Mouse (Mus musculus): ENCODE data around the gene Ifnk. TPM values are rescaled to one million over a fixed set of nuclear protein-coding genes. Genes with fewer than 3 reads are reported as not detected.

Ifnk gene
- polyA plus RNA-seq (2014; fragmentation: Nextera tagmentation; extraction: Ambion mirVana), result 0.36 TPM in 1 of 2 replicates, not detected in the other

DNA sequence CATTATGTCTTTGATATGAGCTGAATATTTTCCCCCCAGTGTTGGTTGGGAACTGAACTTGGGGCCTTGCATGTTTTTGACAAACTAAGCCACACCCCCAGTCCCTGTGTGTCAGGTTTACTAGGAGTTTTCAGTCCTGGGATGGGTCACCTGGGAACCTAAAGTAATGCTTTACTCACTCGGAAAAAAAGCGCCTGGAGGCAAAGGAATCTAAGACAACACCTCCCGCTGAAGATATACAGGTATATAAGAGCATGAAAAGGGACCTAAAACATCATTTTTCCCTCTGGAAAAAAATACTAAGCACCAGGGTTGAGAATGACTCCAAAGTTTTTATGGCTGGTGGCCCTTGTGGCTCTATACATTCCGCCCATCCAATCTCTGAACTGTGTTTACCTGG, at the start of gene Ifnk:
TSS of gene Ifnk (plus strand) at position 301 of the 400 bp plus-strand sequence.
- Histone ChIP-seq H3K36me3 (replicated peaks; ENCODE audit: control insufficient read depth, insufficient read depth, low read depth, low read length) (no peaks in the 10 kb centered on the region), H3K4me3 (ENCODE audit: low read depth, low read length) (no peak within 1 kb of the TSS), H3K4me2 (ENCODE audit: low read depth, low read length) (no peak within 1 kb of the TSS), H3K9me3 (replicated peaks; ENCODE audit: control insufficient read depth, low read length) (no peaks in the 10 kb centered on the region), H3K9ac (replicated peaks; ENCODE audit: low read length) (no peak within 1 kb of the TSS), H3K27ac (replicated peaks; ENCODE audit: low read depth, low read length) (no peak within 1 kb of the TSS), H3K4me1 (ENCODE audit: control insufficient read depth, insufficient read depth, low read length) (no peaks in the 10 kb centered on the region), H3K27me3 (ENCODE audit: control insufficient read depth, insufficient read depth, low read length) (no peaks in the 10 kb centered on the region)
- no peak for ATAC-seq (replicated peaks; ENCODE audit: insufficient number of reproducible peaks, low FRiP score, low TSS enrichment, low read depth)
- WGBS, result 75% methylated on average over 4 of the region's 4 CpGs
- no peak for DNase-seq (ENCODE audit: low spot score)

DNA sequence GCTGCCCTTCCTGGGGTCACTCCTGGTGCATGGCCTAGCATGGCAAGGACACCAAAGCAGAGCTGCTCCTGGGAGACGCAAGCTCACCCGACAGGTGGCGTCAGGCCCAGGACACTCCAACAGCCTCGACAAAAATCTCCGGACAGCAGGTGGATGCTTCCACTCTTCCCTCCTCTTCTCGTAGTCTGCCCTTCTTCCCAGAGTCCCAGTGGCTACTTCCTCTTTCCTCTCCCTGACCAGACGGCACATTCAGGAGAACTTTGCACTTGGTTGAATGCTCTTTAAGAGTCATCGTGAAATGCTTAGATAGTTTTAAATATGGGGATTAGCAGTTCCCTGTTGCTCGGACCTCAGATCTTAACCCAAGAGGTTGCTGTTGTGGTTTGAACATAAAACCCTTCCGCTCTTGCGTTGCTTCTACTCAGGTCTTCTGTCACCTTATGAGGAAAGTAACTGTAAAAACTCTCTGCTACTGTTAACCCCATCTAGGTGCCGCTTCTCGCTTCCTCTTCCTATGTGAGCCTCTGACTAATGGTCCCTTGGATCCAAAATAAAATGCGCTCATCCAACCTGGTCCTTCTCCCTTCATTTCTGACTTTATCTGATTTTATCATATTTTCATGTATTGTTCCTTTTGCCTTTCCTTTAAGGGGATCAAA, 46.6 kb upstream of the Ifnk start:
- H3K9me3 ChIP-seq (replicated peaks; ENCODE audit: control insufficient read depth, low read length), result no peaks in the 10 kb centered on the region
- H3K27me3 ChIP-seq (ENCODE audit: control insufficient read depth, insufficient read depth, low read length), result no peaks in the 10 kb centered on the region
- no peaks in the 10 kb centered on the region for H3K36me3 ChIP-seq (replicated peaks; ENCODE audit: control insufficient read depth, insufficient read depth, low read depth, low read length)
- WGBS, result 74% methylated on average over 14 of the region's 14 CpGs
- H3K4me1 ChIP-seq (ENCODE audit: control insufficient read depth, insufficient read depth, low read length), result no peaks in the 10 kb centered on the region; the same call in 1 of the 2 replicates
- no peak overlapping the region for H3K4me2 ChIP-seq (ENCODE audit: low read depth, low read length)
- ATAC-seq (replicated peaks; ENCODE audit: insufficient number of reproducible peaks, low FRiP score, low TSS enrichment, low read depth) (no peak), DNase-seq (ENCODE audit: low spot score) (no peak)
- H3K27ac ChIP-seq (replicated peaks; ENCODE audit: low read depth, low read length), result no peak overlapping the region
- no peak overlapping the region for H3K9ac ChIP-seq (replicated peaks; ENCODE audit: low read length)
- no peak overlapping the region for H3K4me3 ChIP-seq (ENCODE audit: low read depth, low read length)

DNA sequence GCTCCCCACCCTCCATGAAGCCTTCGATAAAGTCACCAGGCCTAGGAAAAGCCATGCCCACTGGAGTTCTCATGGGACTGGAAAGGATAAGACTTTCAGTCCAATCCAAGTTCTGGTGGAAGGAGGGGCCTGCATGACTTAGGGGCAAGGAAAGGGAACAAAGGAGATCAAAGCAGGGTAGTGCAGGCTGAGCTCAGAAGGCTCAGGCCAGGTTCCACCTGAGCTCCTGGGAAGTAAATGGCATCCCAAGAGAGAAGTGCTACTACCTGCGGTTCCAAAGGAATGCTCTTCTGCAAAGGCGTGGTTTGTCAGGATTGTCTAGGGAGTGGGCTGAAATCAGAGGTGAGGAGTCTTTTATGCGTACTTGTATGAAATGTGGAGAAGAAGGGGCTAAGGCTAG, 39.4 kb upstream of the Ifnk start:
- Histone ChIP-seq H3K4me1 (ENCODE audit: control insufficient read depth, insufficient read depth, low read length) (no peaks in the 10 kb centered on the region), H3K4me3 (ENCODE audit: low read depth, low read length) (no peak overlapping the region), H3K4me2 (ENCODE audit: low read depth, low read length) (no peak overlapping the region), H3K27me3 (ENCODE audit: control insufficient read depth, insufficient read depth, low read length) (no peaks in the 10 kb centered on the region), H3K9ac (replicated peaks; ENCODE audit: low read length) (no peak overlapping the region), H3K36me3 (replicated peaks; ENCODE audit: control insufficient read depth, insufficient read depth, low read depth, low read length) (no peaks in the 10 kb centered on the region), H3K27ac (replicated peaks; ENCODE audit: low read depth, low read length) (no peak overlapping the region), H3K9me3 (replicated peaks; ENCODE audit: control insufficient read depth, low read length) (no peaks in the 10 kb centered on the region)
- 84% methylated on average over 4 of the region's 4 CpGs for WGBS
- no peak for ATAC-seq (replicated peaks; ENCODE audit: insufficient number of reproducible peaks, low FRiP score, low TSS enrichment, low read depth)
- no peak for DNase-seq (ENCODE audit: low spot score)

DNA sequence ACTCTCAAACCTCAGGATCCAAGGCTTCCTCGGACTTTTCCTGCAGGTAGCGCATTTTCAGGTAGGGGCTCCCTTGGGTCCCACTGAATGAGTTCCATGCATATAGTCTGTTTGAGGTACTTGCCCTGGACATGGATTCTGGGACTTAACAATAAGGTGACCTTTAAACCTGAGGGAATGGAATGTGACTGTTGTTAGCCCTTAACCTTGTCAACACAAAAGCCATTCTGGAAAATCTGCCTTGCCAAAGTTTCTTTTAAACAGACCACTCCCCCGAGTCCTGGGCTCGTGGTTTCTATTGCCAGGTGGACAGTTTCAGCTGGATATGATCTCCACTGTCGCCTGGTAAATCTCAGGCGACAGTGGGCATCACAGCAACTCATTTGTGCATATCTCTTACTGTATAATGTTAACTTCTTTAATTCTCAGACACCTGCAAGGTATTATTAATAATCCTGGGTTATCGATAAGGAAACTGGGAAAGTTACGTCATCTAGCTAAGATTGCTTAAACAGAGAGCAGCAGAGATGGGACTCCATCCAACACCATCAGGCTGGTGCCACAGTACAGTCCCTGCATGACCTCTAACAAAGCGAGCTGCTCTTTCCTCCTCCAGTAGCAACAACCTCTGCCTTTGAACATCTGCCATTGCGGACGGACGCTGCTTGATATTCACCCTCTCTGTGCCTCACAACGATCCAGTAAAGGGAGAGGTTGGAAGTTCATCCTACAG, 38.2 kb upstream of the Ifnk start:
- Histone ChIP-seq H3K27ac (replicated peaks; ENCODE audit: low read depth, low read length) (no peak overlapping the region), H3K4me3 (ENCODE audit: low read depth, low read length) (no peak overlapping the region)
- no peak for ATAC-seq (replicated peaks; ENCODE audit: insufficient number of reproducible peaks, low FRiP score, low TSS enrichment, low read depth)

DNA sequence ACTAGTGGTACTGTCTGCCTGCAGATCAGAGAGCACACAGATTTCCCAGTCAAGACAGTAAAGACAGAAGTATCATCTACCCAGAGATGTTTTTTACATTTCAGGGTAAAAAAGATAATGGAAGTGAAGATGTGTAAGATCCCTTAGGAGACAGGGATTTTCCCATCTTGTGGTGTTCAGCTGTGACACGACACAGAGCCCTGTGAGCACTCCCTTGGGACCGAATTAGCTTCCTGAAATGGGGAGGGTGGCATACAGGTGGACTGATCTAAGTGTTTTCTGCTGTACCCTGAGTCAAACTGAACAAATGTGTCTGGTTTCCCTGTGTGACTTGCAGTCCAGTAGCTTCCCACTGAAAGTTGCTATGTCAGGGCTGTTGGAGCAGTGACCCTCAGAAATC, 36.9 kb upstream of the Ifnk start:
- Histone ChIP-seq H3K9me3 (replicated peaks; ENCODE audit: control insufficient read depth, low read length) (no peaks in the 10 kb centered on the region), H3K27me3 (ENCODE audit: control insufficient read depth, insufficient read depth, low read length) (no peaks in the 10 kb centered on the region), H3K36me3 (replicated peaks; ENCODE audit: control insufficient read depth, insufficient read depth, low read depth, low read length) (no peaks in the 10 kb centered on the region), H3K4me1 (ENCODE audit: control insufficient read depth, insufficient read depth, low read length) (no peaks in the 10 kb centered on the region), H3K4me2 (ENCODE audit: low read depth, low read length) (no peak overlapping the region), H3K4me3 (ENCODE audit: low read depth, low read length) (no peak overlapping the region), H3K9ac (replicated peaks; ENCODE audit: low read length) (no peak overlapping the region), H3K27ac (replicated peaks; ENCODE audit: low read depth, low read length) (no peak overlapping the region)
- DNase-seq (ENCODE audit: low spot score), result no peak
- no peak for ATAC-seq (replicated peaks; ENCODE audit: insufficient number of reproducible peaks, low FRiP score, low TSS enrichment, low read depth)
- 66% methylated on average over 2 of the region's 2 CpGs for WGBS

More for the DNA sequence above, 38.2 kb upstream of the Ifnk start:
- Histone ChIP-seq H3K36me3 (replicated peaks; ENCODE audit: control insufficient read depth, insufficient read depth, low read depth, low read length) (no peaks in the 10 kb centered on the region), H3K4me2 (ENCODE audit: low read depth, low read length) (no peak overlapping the region), H3K9me3 (replicated peaks; ENCODE audit: control insufficient read depth, low read length) (no peaks in the 10 kb centered on the region), H3K4me1 (ENCODE audit: control insufficient read depth, insufficient read depth, low read length) (no peaks in the 10 kb centered on the region), H3K9ac (replicated peaks; ENCODE audit: low read length) (no peak overlapping the region), H3K27me3 (ENCODE audit: control insufficient read depth, insufficient read depth, low read length) (no peaks in the 10 kb centered on the region)
- no peak for DNase-seq (ENCODE audit: low spot score)
- 74% methylated on average over 13 of the region's 13 CpGs for WGBS

DNA sequence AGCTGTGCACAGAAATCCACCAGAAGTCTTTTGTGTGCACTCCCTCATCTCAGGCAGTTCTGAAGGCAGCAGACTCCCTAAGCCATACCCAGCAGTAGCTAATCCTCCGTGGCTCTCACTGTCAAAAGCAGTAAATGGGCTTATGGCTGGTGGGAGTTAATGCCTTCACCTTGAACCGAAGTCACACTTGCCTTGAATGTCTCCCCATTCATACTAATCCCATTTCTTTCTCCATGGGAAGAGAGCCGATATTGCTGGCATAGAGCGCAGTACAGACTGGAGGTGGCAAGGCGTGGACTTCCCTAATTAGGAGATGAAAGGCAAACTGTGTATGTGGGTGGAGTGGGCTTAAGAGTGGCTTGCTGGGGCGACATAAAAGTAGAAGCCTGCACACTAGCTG, 35.9 kb upstream of the Ifnk start:
- WGBS, result 69% methylated on average over 6 of the region's 6 CpGs
- Histone ChIP-seq H3K9ac (replicated peaks; ENCODE audit: low read length) (no peak overlapping the region), H3K4me1 (ENCODE audit: control insufficient read depth, insufficient read depth, low read length) (no peaks in the 10 kb centered on the region), H3K27ac (replicated peaks; ENCODE audit: low read depth, low read length) (no peak overlapping the region), H3K27me3 (ENCODE audit: control insufficient read depth, insufficient read depth, low read length) (no peaks in the 10 kb centered on the region), H3K9me3 (replicated peaks; ENCODE audit: control insufficient read depth, low read length) (no peaks in the 10 kb centered on the region), H3K4me2 (ENCODE audit: low read depth, low read length) (no peak overlapping the region), H3K4me3 (ENCODE audit: low read depth, low read length) (no peak overlapping the region), H3K36me3 (replicated peaks; ENCODE audit: control insufficient read depth, insufficient read depth, low read depth, low read length) (no peaks in the 10 kb centered on the region)
- no peak for ATAC-seq (replicated peaks; ENCODE audit: insufficient number of reproducible peaks, low FRiP score, low TSS enrichment, low read depth)
- no peak for DNase-seq (ENCODE audit: low spot score)

DNA sequence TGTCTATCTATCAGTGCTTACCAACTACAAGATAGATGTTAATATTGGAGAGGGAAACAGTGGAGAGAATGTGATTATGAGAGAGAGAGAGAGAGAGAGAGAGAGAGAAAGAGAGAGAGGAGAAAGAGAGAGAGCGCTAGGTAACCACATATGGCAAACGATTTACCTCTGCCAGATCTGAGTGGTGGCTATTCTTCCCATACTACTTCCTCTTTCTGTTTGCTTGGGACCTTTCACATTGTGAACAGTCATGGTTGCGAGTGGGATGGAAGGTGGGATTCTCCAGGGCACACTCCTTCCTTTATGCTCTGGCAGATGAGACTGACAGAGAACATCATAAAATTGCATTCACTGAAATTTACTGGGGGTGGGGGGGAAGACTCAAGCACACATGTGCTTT, 34.7 kb upstream of the Ifnk start:
- WGBS, result 96% methylated on average over 3 of the region's 3 CpGs

DNA sequence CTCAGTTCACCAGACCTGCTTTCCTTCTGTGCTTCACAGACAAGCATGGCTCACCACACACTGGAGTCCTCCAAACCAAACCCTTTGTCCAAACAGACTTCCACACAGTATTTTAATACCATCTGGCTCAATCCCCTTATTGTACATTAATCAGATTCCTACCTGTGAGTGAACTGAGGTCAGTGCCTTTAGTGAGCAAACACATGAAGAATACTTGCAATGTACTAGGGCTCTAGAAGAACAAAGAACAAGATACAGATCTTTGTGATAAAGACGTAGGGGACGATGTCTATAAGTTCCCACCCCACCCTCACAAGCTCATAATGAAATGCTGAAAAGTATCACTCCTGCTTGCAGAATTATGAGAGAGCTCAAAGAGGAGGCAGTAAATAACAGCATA, 33.0 kb upstream of the Ifnk start:
- Histone ChIP-seq H3K9ac (replicated peaks; ENCODE audit: low read length) (no peak overlapping the region), H3K4me1 (ENCODE audit: control insufficient read depth, insufficient read depth, low read length) (no peaks in the 10 kb centered on the region), H3K9me3 (replicated peaks; ENCODE audit: control insufficient read depth, low read length) (no peaks in the 10 kb centered on the region), H3K4me2 (ENCODE audit: low read depth, low read length) (no peak overlapping the region), H3K36me3 (replicated peaks; ENCODE audit: control insufficient read depth, insufficient read depth, low read depth, low read length) (no peaks in the 10 kb centered on the region), H3K4me3 (ENCODE audit: low read depth, low read length) (no peak overlapping the region), H3K27me3 (ENCODE audit: control insufficient read depth, insufficient read depth, low read length) (no peaks in the 10 kb centered on the region), H3K27ac (replicated peaks; ENCODE audit: low read depth, low read length) (no peak overlapping the region)
- no peak for ATAC-seq (replicated peaks; ENCODE audit: insufficient number of reproducible peaks, low FRiP score, low TSS enrichment, low read depth)
- no peak for DNase-seq (ENCODE audit: low spot score)
- 90% methylated on average over 2 of the region's 2 CpGs for WGBS

More for the DNA sequence above, 34.7 kb upstream of the Ifnk start:
- ATAC-seq (replicated peaks; ENCODE audit: insufficient number of reproducible peaks, low FRiP score, low TSS enrichment, low read depth) (no peak), DNase-seq (ENCODE audit: low spot score) (no peak)
- Histone ChIP-seq H3K36me3 (replicated peaks; ENCODE audit: control insufficient read depth, insufficient read depth, low read depth, low read length) (no peaks in the 10 kb centered on the region), H3K9me3 (replicated peaks; ENCODE audit: control insufficient read depth, low read length) (no peaks in the 10 kb centered on the region), H3K4me2 (ENCODE audit: low read depth, low read length) (no peak overlapping the region), H3K27ac (replicated peaks; ENCODE audit: low read depth, low read length) (no peak overlapping the region), H3K4me3 (ENCODE audit: low read depth, low read length) (no peak overlapping the region), H3K4me1 (ENCODE audit: control insufficient read depth, insufficient read depth, low read length) (no peaks in the 10 kb centered on the region), H3K27me3 (ENCODE audit: control insufficient read depth, insufficient read depth, low read length) (no peaks in the 10 kb centered on the region), H3K9ac (replicated peaks; ENCODE audit: low read length) (no peak overlapping the region)

Data from embryonic facial prominence, embryonic 11.5 days (tissue).